Comparison of ENCODE assay signal across 22 mouse cellular contexts in the genomic region with DNA sequence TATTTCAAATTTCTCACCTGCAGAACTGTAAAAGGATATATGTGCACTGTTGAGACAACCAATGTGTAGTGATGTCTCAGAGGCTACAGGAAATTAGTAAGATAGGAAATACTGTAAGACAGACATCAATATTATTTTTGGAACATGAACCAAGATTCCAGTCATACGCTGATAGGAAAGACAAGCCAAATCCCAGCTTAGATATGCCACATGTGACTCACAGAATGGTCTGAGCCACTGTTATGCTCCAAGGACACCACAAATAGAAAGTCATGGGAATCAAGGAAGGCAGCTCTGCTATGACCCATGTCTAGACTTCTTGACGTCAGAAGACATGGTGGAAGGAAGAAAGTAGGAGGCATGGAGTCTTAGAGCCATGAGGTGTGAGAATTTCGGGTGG.
"Had no signal": no experiment of that assay in that cellular context is flagged by ENCODE, and none has a peak within 500 bp of the region (broad histone marks: within the 10 kb centered on the region; RNA-seq: fewer than 3 reads in every experiment).

No protein-coding gene starts in this region.

- H3K4me3 ChIP-seq: heart, embryonic 10.5 days; heart, embryonic 13.5 days; heart, embryonic 15.5 days; hindbrain, embryonic 13.5 days; hindbrain, embryonic 15.5 days; kidney, embryonic 15.5 days; limb, embryonic 13.5 days; limb, embryonic 15.5 days; liver, embryonic 12.5 days had no signal

- H3K4me2 ChIP-seq: heart, embryonic 13.5 days; heart, embryonic 15.5 days; hindbrain, embryonic 13.5 days; hindbrain, embryonic 15.5 days; kidney, embryonic 15.5 days; limb, embryonic 13.5 days; limb, embryonic 15.5 days; liver, embryonic 12.5 days had no signal

- H3K27me3 ChIP-seq: heart, embryonic 13.5 days; heart, embryonic 15.5 days; hindbrain, embryonic 13.5 days; hindbrain, embryonic 15.5 days; kidney, embryonic 15.5 days; limb, embryonic 13.5 days; liver, embryonic 12.5 days had no signal

- H3K36me3 ChIP-seq: heart, embryonic 10.5 days; heart, embryonic 13.5 days; heart, embryonic 15.5 days; hindbrain, embryonic 13.5 days; hindbrain, embryonic 15.5 days; kidney, embryonic 15.5 days; limb, embryonic 13.5 days; limb, embryonic 15.5 days; liver, embryonic 12.5 days had no signal

- DNase-seq: gastrocnemius, postnatal 14 days; gastrocnemius, postnatal 36 days; heart, adult 18-20 months; heart, postnatal 14 days; heart, postnatal 36 days; kidney, adult 11 months; kidney, adult 2 months; kidney, adult 9 months; kidney, postnatal 14 days; kidney, postnatal 36 days; layer of hippocampus, adult 9-11 months; layer of hippocampus, postnatal 36 days; left cerebral cortex, postnatal 4 days had no signal
